Mouse (Mus musculus) MEL (cell line): ENCODE data around the gene Dpep2nb. TPM values are rescaled to one million over a fixed set of nuclear protein-coding genes. Genes with fewer than 3 reads are reported as not detected.

Source experiments
- DNase-seq: peaks from one replicate; pipeline ENCODE4 v3.0.0; 2011; ENCODE audit warnings: low read depth, low spot score
- H3K27ac ChIP-seq: 2 replicates; pipeline ENCODE4 v1.5.1; 2012; ENCODE audit warnings: low read depth, mild to moderate bottlenecking, control low read depth, low read length, moderate library complexity; ENCODE audit not compliant: control insufficient read depth
- H3K27me3 ChIP-seq, 2 experiments: fragments of 150-350 bp in 1 of 2; sonication (generic) in 1 of 2; 2 replicates each; pipeline ENCODE4 v1.6.1; 2012; ENCODE audit warnings: low read length in 2 of 2, mild to moderate bottlenecking in 2 of 2, improper control_type of control experiment in 1 of 2, moderate library complexity in 1 of 2; ENCODE audit not compliant: insufficient read depth in 2 of 2, control insufficient read depth in 1 of 2
- H3K36me3 ChIP-seq, 2 experiments: 2 replicates each; pipeline ENCODE4 v1.6.1; 2012 to 2014; ENCODE audit warnings: low read length in 2 of 2, improper control_type of control experiment in 1 of 2, inconsistent platforms in 1 of 2, mild to moderate bottlenecking in 1 of 2; ENCODE audit not compliant: insufficient read depth in 2 of 2, control insufficient read depth in 1 of 2
- H3K4me1 ChIP-seq, 2 experiments: fragments of 150-350 bp in 1 of 2; sonication (generic) in 1 of 2; 2 replicates each; pipeline ENCODE4 v1.6.1; 2012; ENCODE audit warnings: low read length in 2 of 2, improper control_type of control experiment in 1 of 2, mild to moderate bottlenecking in 1 of 2; ENCODE audit not compliant: insufficient read depth in 2 of 2, control insufficient read depth in 1 of 2
- H3K4me3 ChIP-seq, 2 experiments: fragments of 150-350 bp in 1 of 2; sonication (generic) in 1 of 2; 2 replicates each; pipeline ENCODE4 v1.5.1; 2012; ENCODE audit warnings: low read depth in 2 of 2, low read length in 2 of 2, mild to moderate bottlenecking in 2 of 2, moderate library complexity in 2 of 2, control low read depth in 1 of 2, improper control_type of control experiment in 1 of 2; ENCODE audit not compliant: control insufficient read depth in 1 of 2, insufficient read depth in 1 of 2
- H3K79me2 ChIP-seq: 2 replicates; pipeline ENCODE4 v1.6.1; 2012; ENCODE audit warnings: mild to moderate bottlenecking, low read length, moderate library complexity; ENCODE audit not compliant: control insufficient read depth, poor library complexity, insufficient read depth
- H3K9ac ChIP-seq: 2 replicates; pipeline ENCODE4 v1.6.1; 2012; ENCODE audit warnings: low read depth, mild to moderate bottlenecking, control low read depth, low read length, moderate library complexity; ENCODE audit not compliant: control insufficient read depth, poor library complexity, severe bottlenecking
- H3K9me3 ChIP-seq: fragments of 150-350 bp; sonication (generic); replicated peaks from 2 replicates; pipeline ENCODE4 v1.6.1; 2012; ENCODE audit warnings: mild to moderate bottlenecking, low read length, improper control_type of control experiment, moderate library complexity; ENCODE audit not compliant: insufficient read depth
- BHLHE40 ChIP-seq: IDR thresholded peaks from 2 replicates; pipeline ENCODE4 v1.6.1; 2012; ENCODE audit warnings: low read depth, mild to moderate bottlenecking, inconsistent platforms, low read length, improper control_type of control experiment, borderline replicate concordance
- E2F4 ChIP-seq: IDR thresholded peaks from 2 replicates; pipeline ENCODE4 v1.6.1; 2011; ENCODE audit warnings: low read depth, low read length, improper control_type of control experiment, borderline replicate concordance
- ELF1 ChIP-seq: IDR thresholded peaks from 2 replicates; pipeline ENCODE4 v1.6.1; 2014; ENCODE audit warnings: low read depth, mild to moderate bottlenecking, inconsistent platforms, low read length, improper control_type of control experiment, moderate library complexity
- EP300 ChIP-seq, 2 experiments: IDR thresholded peaks; 2 replicates each; pipeline ENCODE4 v1.6.1; 2011; ENCODE audit warnings: improper control_type of control experiment in 2 of 2, low read length in 2 of 2, low read depth in 1 of 2, mild to moderate bottlenecking in 1 of 2
- ETS1 ChIP-seq: IDR thresholded peaks from 2 replicates; pipeline ENCODE4 v1.6.1; 2012; ENCODE audit warnings: low read depth, mild to moderate bottlenecking, inconsistent platforms, low read length, improper control_type of control experiment, moderate library complexity
- HCFC1 ChIP-seq: IDR thresholded peaks from 2 replicates; pipeline ENCODE4 v1.6.1; 2012; ENCODE audit warnings: low read depth, mild to moderate bottlenecking, inconsistent platforms, low read length, improper control_type of control experiment, moderate library complexity
- JUND ChIP-seq: IDR thresholded peaks from 2 replicates; pipeline ENCODE4 v1.6.1; 2011; ENCODE audit warnings: low read depth, mild to moderate bottlenecking, improper control_type of control experiment, low read length
- KAT2A ChIP-seq: conservative IDR thresholded peaks from 2 replicates; pipeline ENCODE4 v1.6.1; 2012; ENCODE audit warnings: low read depth, low read length, improper control_type of control experiment, inconsistent platforms
- MAX ChIP-seq: IDR thresholded peaks from 2 replicates; pipeline ENCODE4 v1.6.1; 2011; ENCODE audit warnings: low read length, improper control_type of control experiment
- MAZ ChIP-seq: IDR thresholded peaks from 2 replicates; pipeline ENCODE4 v1.6.1; 2012; ENCODE audit warnings: low read depth, mild to moderate bottlenecking, inconsistent platforms, low read length, improper control_type of control experiment
- MEF2A ChIP-seq: IDR thresholded peaks from 2 replicates; pipeline ENCODE4 v1.6.1; 2014; ENCODE audit warnings: low read depth, mild to moderate bottlenecking, inconsistent platforms, low read length, improper control_type of control experiment; ENCODE audit not compliant: poor library complexity, insufficient replicate concordance, severe bottlenecking; ENCODE audit errors: extremely low read depth
- MXI1 ChIP-seq: IDR thresholded peaks from 2 replicates; pipeline ENCODE4 v1.6.1; 2011; ENCODE audit warnings: mild to moderate bottlenecking, low read depth, low read length, improper control_type of control experiment
- MYB ChIP-seq: IDR thresholded peaks from 2 replicates; pipeline ENCODE4 v1.6.1; 2011; ENCODE audit warnings: mild to moderate bottlenecking, low read depth, low read length, improper control_type of control experiment
- MYC ChIP-seq: IDR thresholded peaks from 2 replicates; pipeline ENCODE4 v1.6.1; 2011; ENCODE audit warnings: low read depth, mild to moderate bottlenecking, low read length, improper control_type of control experiment, moderate library complexity
- NELFE ChIP-seq: IDR thresholded peaks from 2 replicates; pipeline ENCODE4 v1.6.1; 2011; ENCODE audit warnings: low read depth, low read length, improper control_type of control experiment
- POLR2A ChIP-seq, 2 experiments: IDR thresholded peaks; 2 replicates each; pipeline ENCODE4 v1.6.1; 2011 to 2012; ENCODE audit warnings: low read length in 2 of 2, mild to moderate bottlenecking in 2 of 2, control low read depth in 1 of 2, improper control_type of control experiment in 1 of 2, low read depth in 1 of 2, moderate library complexity in 1 of 2; ENCODE audit not compliant: control insufficient read depth in 1 of 2, insufficient read depth in 1 of 2, poor library complexity in 1 of 2
- POLR2AphosphoS2 ChIP-seq: IDR thresholded peaks from 2 replicates; pipeline ENCODE4 v1.6.1; 2011; ENCODE audit warnings: low read length, improper control_type of control experiment
- POLR2AphosphoS5 ChIP-seq: IDR thresholded peaks from 2 replicates; pipeline ENCODE4 v1.6.1; 2012; ENCODE audit warnings: low read depth, borderline replicate concordance, mild to moderate bottlenecking, inconsistent platforms, low read length, moderate library complexity, mixed read lengths
- RAD21 ChIP-seq: IDR thresholded peaks from 2 replicates; pipeline ENCODE4 v1.6.1; 2011; ENCODE audit warnings: mild to moderate bottlenecking, low read depth, low read length, improper control_type of control experiment
- RCOR1 ChIP-seq: IDR thresholded peaks from 2 replicates; pipeline ENCODE4 v1.6.1; 2012; ENCODE audit warnings: low read depth, mild to moderate bottlenecking, inconsistent platforms, low read length, improper control_type of control experiment
- SMC3 ChIP-seq: IDR thresholded peaks from 2 replicates; pipeline ENCODE4 v1.6.1; 2011; ENCODE audit warnings: low read depth, low read length, improper control_type of control experiment
- TAL1 ChIP-seq: IDR thresholded peaks from 2 replicates; pipeline ENCODE4 v1.6.1; 2012; ENCODE audit warnings: mild to moderate bottlenecking, inconsistent platforms, low read length, moderate library complexity, mixed read lengths
- TBP ChIP-seq: IDR thresholded peaks from 2 replicates; pipeline ENCODE4 v1.8.0; 2011; ENCODE audit warnings: low read depth, low read length, improper control_type of control experiment
- TCF12 ChIP-seq: IDR thresholded peaks from 2 replicates; pipeline ENCODE4 v1.6.1; 2014; ENCODE audit warnings: low read depth, mild to moderate bottlenecking, inconsistent platforms, low read length, improper control_type of control experiment, moderate library complexity
- UBTF ChIP-seq: IDR thresholded peaks from 2 replicates; pipeline ENCODE4 v1.6.1; 2012; ENCODE audit warnings: low read depth, mild to moderate bottlenecking, inconsistent platforms, low read length, improper control_type of control experiment, moderate library complexity, borderline replicate concordance; ENCODE audit not compliant: insufficient read depth
- USF1 ChIP-seq: IDR thresholded peaks from 2 replicates; pipeline ENCODE4 v1.6.1; 2014; ENCODE audit warnings: low read depth, mild to moderate bottlenecking, inconsistent platforms, low read length, improper control_type of control experiment, moderate library complexity
- ZKSCAN1 ChIP-seq: IDR thresholded peaks from 2 replicates; pipeline ENCODE4 v1.6.1; 2012; ENCODE audit warnings: low read depth, mild to moderate bottlenecking, inconsistent platforms, low read length, improper control_type of control experiment, moderate library complexity
- ZMIZ1 ChIP-seq: IDR thresholded peaks from 2 replicates; pipeline ENCODE4 v1.6.1; 2012; ENCODE audit warnings: low read depth, mild to moderate bottlenecking, inconsistent platforms, low read length, improper control_type of control experiment, moderate library complexity
- ZNF384 ChIP-seq: IDR thresholded peaks from 2 replicates; pipeline ENCODE4 v1.6.1; 2012; ENCODE audit warnings: low read depth, mild to moderate bottlenecking, inconsistent platforms, low read length, improper control_type of control experiment
- polyA plus RNA-seq, 2 experiments: library from polyadenylated mRNA; stranded (reverse) in 1 of 2; unstranded in 1 of 2; fragments of >175 nt in 1 of 2; fragments of >200 nt in 1 of 2; gene quantifications; 2 replicates each; pipeline versions ENCODE4 v1.2.1 to v1.2.4; 2012; ENCODE audit warnings: low replicate concordance in 2 of 2, low read depth in 1 of 2; ENCODE audit not compliant: insufficient read length in 2 of 2, insufficient read depth in 1 of 2, missing spikeins in 1 of 2
- total RNA-seq: library from RNA; depleted of rRNA; stranded (reverse); fragments of 300-350 nt; gene quantifications from 2 replicates; pipeline ENCODE4 v1.2.3, GENCODE M21; 2012

The Dpep2nb gene
- total and polyA plus RNA-seq, 3 experiments = 0.14 TPM; not detected in 2

DNA sequence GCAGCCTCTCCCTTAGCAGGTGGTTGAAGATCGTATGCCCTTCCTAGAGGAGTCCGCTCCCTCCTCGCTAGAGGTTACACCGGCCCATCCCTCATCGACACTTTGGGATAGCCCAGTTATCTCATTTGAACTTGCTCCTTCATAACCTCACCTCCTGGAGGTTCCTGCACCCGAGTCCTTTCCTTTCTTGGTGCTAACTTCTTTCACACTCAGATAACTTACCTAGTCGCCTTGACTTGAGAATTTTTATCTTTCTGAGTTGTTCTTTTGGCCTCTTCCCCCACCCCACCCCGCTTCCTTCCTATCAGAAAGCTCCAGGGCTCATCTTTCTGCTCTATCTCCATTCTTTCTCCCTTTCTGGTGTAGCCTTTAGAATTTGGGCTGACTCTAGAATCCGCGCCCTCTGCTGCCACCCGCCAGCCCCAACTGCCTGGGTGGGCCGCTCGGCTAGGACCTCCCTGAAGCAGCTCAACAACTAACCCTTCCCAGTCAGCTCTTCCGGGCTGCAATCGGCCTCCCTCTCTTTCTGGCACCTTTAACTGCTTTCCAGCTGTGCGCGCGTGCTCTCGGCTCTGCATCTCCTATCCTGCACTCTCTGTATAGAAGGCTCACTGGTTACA is 39.0 kb downstream of the Dpep2nb start (continued):
- TF ChIP-seq ELF1 (no peak; the same call in 1 of the 2 replicates), MAX (peak; percentile 46; the same call in 1 of the 2 replicates), ZKSCAN1 (no peak), MEF2A (no peak), JUND (no peak), POLR2A (IDR thresholded peaks at IDR 0.05; ENCODE audit: control insufficient read depth in 1 of 2, insufficient read depth in 1 of 2, low read depth in 1 of 2, low read length in 2 of 2, poor library complexity in 1 of 2) (peak in 1 of 2 experiments; percentile 53; a peak in 1 of 4 replicates), MYB (no peak), BHLHE40 (no peak), HCFC1 (peak; percentile 57), UBTF (peak; percentile 92)

- Histone ChIP-seq H3K9ac (peak within 1 kb of the TSS; percentile 93), H3K9me3 (no peaks in the 10 kb centered on the region), H3K27me3 (no peaks in the 10 kb centered on the region), H3K4me1 (peaks cover 5 to 29% of the 10 kb centered on the region in 2 experiments; a peak in 3 of 4 replicates), H3K36me3 (peaks cover 0 to 8% of the 10 kb centered on the region in 2 experiments; a peak in 2 of 4 replicates), H3K79me2 (peaks cover 20% of the 10 kb centered on the region), H3K4me3 (peak within 1 kb of the TSS; percentile 90), H3K27ac (peak within 1 kb of the TSS; percentile 96)
- DNase-seq = peak; percentile 89
- TF ChIP-seq ZMIZ1 = peak; percentile 47; the same call in 1 of the 2 replicates
- TF ChIP-seq POLR2A (IDR thresholded peaks at IDR 0.05; ENCODE audit: control insufficient read depth in 1 of 2, insufficient read depth in 1 of 2, low read depth in 1 of 2, low read length in 2 of 2, poor library complexity in 1 of 2) = peak; percentile 83 to 93
- peak; percentile 65 for TF ChIP-seq ELF1
- peak; percentile 81; the same call in 1 of the 2 replicates for TF ChIP-seq NELFE
- no peak for TF ChIP-seq TAL1
- TF ChIP-seq RCOR1 = 0 out of 2 replicates have a peak, but pooled peaks have one; percentile 7
- no peak for TF ChIP-seq POLR2AphosphoS5
- peak; percentile 82; the same call in 1 of the 2 replicates for TF ChIP-seq MAZ
- TF ChIP-seq RAD21 = no peak
- TF ChIP-seq KAT2A = no peak
- no peak for TF ChIP-seq POLR2AphosphoS2
- TF ChIP-seq ZNF384 = 0 out of 2 replicates have a peak, but pooled peaks have one; percentile 10
- TF ChIP-seq ETS1 = peak; percentile 16; the same call in 1 of the 2 replicates
- TF ChIP-seq EP300 (IDR thresholded peaks at IDR 0.05; ENCODE audit: low read depth in 1 of 2, low read length in 2 of 2) = no peak
- TF ChIP-seq TCF12 = peak; percentile 27
- no peak for TF ChIP-seq JUND
- TF ChIP-seq SMC3 = no peak
- no peak for TF ChIP-seq E2F4
- no peak for TF ChIP-seq MYC
- peak; percentile 48; the same call in 1 of the 2 replicates for TF ChIP-seq HCFC1
- TF ChIP-seq TBP = no peak
- no peak for TF ChIP-seq MXI1
- 0 out of 2 replicates have a peak, but pooled peaks have one; percentile 4 for TF ChIP-seq USF1
- TF ChIP-seq MEF2A = no peak
Measured at GRCm38 (mm10) chr8:105965905-105966341, 39.9 kb downstream of the Dpep2nb start, which contains the start of gene Slc12a4. Gene Slc12a4, minus strand, starts transcription at chr8:105966097.
